Mouse (Mus musculus) stomach, embryonic 16.5 days (tissue): ENCODE measurements around the gene Ghr. TPM values are rescaled to one million over a fixed set of nuclear protein-coding genes. Genes with fewer than 3 reads are reported as not detected.

Experiments
- ATAC-seq: fragments of 200-750 bp; cut with Nextera tagmentation; 2 replicates; pipeline ENCODE4 v1.8.0; 2017; ENCODE audit warnings: moderate number of reproducible peaks, moderate TSS enrichment; ENCODE audit not compliant: insufficient read depth, low FRiP score
- H3K27ac ChIP-seq: fragments of 300-500 bp; sonication (generic); 2 replicates; pipeline ENCODE4 v1.5.1; 2014; ENCODE audit warnings: low read length
- H3K27me3 ChIP-seq: fragments of 300-500 bp; sonication (generic); 2 replicates; pipeline ENCODE4 v1.6.1; 2014; ENCODE audit warnings: low read length, control low read depth, mixed read lengths; ENCODE audit not compliant: control insufficient read depth, insufficient read depth
- H3K36me3 ChIP-seq: fragments of 300-500 bp; sonication (generic); 2 replicates; pipeline ENCODE4 v1.6.1; 2014; ENCODE audit warnings: low read length; ENCODE audit not compliant: control insufficient read depth, insufficient read depth
- H3K4me1 ChIP-seq: fragments of 300-500 bp; sonication (generic); 2 replicates; pipeline ENCODE4 v1.6.1; 2014; ENCODE audit warnings: low read length, control low read depth, mixed read lengths; ENCODE audit not compliant: control insufficient read depth, insufficient read depth
- H3K4me2 ChIP-seq: fragments of 300-500 bp; sonication (generic); 2 replicates; pipeline ENCODE4 v1.6.1; 2014; ENCODE audit warnings: low read depth, low read length, mixed read lengths
- H3K4me3 ChIP-seq: fragments of 300-500 bp; sonication (generic); replicated peaks from 2 replicates; pipeline ENCODE4 v1.5.1; 2014; ENCODE audit warnings: mild to moderate bottlenecking, low read length
- H3K9ac ChIP-seq: fragments of 300-500 bp; sonication (generic); 2 replicates; pipeline ENCODE4 v1.6.1; 2014; ENCODE audit warnings: low read length
- H3K9me3 ChIP-seq: fragments of 300-500 bp; sonication (generic); replicated peaks from 2 replicates; pipeline ENCODE4 v1.6.1; 2016; ENCODE audit warnings: low read length, control low read depth; ENCODE audit not compliant: control insufficient read depth
- WGBS: fragments of 180-500 bp; shearing (Covaris S2); extraction: QIAGEN DNeasy Blood & Tissue Kit; methylation state at CpG from one replicate; pipeline ENCODE4 v1.1.7; 2014; 5-methylcytosine and 5-hydroxymethylcytosine counted together
- polyA plus RNA-seq: library from polyadenylated mRNA; unstranded; fragments of >200 nt; fragmentation: Nextera tagmentation; extraction: Ambion mirVana; gene quantifications from 2 replicates; pipeline ENCODE4 v1.2.1, GENCODE M21; 2015

The Ghr gene
- 111 and 125 TPM in 2 replicates for polyA plus RNA-seq

DNA sequence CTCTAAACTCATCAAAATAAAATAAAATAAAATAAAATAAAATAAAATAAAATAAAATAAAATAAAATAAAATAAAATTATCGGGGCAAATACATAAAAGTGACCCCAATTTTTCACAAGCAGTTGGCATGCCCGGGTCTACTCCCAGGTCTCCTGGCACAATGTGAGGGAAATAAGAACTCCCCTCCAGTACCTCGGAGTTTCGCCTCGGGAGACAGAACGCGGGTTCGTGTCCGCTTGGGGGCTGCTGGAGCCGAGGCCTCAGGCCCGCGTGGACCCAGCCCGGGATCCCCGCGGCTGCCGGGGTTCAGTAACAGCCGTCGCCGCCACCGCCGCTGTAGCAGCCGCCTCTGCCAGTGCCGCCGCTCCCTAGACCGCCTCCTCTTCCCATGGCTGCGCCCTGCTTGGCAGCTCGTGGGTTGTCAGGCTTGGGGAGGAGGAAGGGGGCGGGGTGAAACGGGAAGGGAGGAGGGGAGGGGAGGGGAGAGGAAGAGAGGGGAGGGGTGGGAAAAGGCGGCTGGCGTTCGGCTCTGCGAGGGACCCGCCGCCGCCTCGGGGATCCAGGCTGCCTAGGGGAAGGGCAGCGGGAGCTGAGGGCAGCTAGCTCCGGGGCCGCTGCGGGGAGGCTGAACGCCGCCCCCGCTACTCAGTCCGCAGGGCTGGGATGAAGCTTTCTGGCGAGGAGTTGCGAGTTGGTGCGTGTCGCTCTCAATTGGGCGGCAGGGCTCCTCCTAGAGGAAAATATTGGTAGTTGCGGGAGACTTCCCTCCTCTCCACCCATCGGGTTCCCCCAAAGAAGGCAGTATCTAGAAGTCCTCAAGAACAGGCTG is at the start of gene Ghr:
TSS of gene Ghr (minus strand) at position 686 of the 830 bp plus-strand sequence.
- WGBS, result under 1% methylated on average over 51 of the region's 52 CpGs
- peak within 1 kb of the TSS; percentile 62 for H3K4me2 ChIP-seq
- no peaks in the 10 kb centered on the region for H3K36me3 ChIP-seq
- H3K4me1 ChIP-seq, result peaks cover 26% of the 10 kb centered on the region
- peak; percentile 86 for ATAC-seq
- H3K9me3 ChIP-seq, result no peaks in the 10 kb centered on the region
- H3K27ac ChIP-seq, result peak within 1 kb of the TSS; percentile 98
- H3K4me3 ChIP-seq, result peak within 1 kb of the TSS; percentile 92
- H3K9ac ChIP-seq, result peak within 1 kb of the TSS; percentile 87
- no peaks in the 10 kb centered on the region for H3K27me3 ChIP-seq

DNA sequence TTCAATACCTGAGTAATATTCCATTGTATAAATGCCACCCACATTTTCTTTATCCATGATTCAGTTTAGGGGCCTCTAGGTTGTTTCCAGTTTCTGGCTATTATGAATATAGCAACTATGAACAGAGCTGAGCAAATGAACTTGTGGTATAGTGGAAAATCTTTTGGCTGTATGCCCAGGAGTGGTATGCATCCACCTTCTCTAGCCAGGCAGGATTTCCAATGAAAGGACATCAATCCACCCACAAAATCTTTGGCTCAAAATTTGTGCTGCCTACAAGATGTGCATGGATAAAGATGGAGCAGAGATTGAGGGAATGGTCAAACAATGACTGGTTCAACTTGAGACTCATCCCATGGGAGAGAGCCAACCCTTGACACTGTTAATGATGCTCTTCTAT is 39.5 kb upstream of the Ghr start:
- Histone ChIP-seq H3K27me3 (no peaks in the 10 kb centered on the region), H3K4me2 (no peak overlapping the region), H3K4me1 (no peaks in the 10 kb centered on the region), H3K9me3 (no peaks in the 10 kb centered on the region), H3K27ac (no peak overlapping the region), H3K36me3 (no peaks in the 10 kb centered on the region), H3K4me3 (no peak overlapping the region), H3K9ac (no peak overlapping the region)
- no peak for ATAC-seq

- Histone ChIP-seq H3K4me1 (no peaks in the 10 kb centered on the region), H3K4me3 (no peak overlapping the region), H3K27me3 (no peaks in the 10 kb centered on the region), H3K9ac (no peak overlapping the region), H3K27ac (no peak overlapping the region), H3K9me3 (no peaks in the 10 kb centered on the region), H3K36me3 (no peaks in the 10 kb centered on the region), H3K4me2 (no peak overlapping the region)
- no peak for ATAC-seq
- 80% methylated on average over 3 of the region's 3 CpGs for WGBS
These were observed 37.1 kb upstream of the Ghr start for GRCm38 (mm10) chr15:3620368-3620767.

DNA sequence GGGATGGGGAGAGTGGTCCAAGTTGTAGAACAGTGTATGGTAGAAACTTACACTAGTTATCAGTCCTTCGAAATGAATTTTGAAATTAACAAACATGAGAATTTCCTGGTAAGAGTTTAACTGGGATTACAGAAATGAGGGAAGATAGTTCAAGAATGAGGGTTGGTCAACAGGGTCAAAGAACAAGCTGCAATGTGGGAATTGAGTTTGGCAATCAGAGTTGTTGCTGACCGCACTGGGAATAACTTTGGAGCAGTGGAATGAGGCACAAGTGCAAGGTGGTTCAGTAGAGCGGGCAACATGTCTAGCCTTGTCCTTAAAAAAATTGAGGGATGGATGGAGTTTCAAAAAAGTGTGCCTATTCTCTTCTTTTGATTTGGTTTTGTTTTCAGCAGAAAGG is 35.0 kb upstream of the Ghr start:
- Histone ChIP-seq H3K27ac (no peak overlapping the region), H3K4me3 (no peak overlapping the region), H3K9me3 (no peaks in the 10 kb centered on the region), H3K27me3 (no peaks in the 10 kb centered on the region), H3K4me1 (no peaks in the 10 kb centered on the region), H3K36me3 (no peaks in the 10 kb centered on the region), H3K4me2 (no peak overlapping the region), H3K9ac (no peak overlapping the region)
- ATAC-seq, result no peak
- 90% methylated on average over 3 of the region's 3 CpGs for whole genome bisulfite sequencing

DNA sequence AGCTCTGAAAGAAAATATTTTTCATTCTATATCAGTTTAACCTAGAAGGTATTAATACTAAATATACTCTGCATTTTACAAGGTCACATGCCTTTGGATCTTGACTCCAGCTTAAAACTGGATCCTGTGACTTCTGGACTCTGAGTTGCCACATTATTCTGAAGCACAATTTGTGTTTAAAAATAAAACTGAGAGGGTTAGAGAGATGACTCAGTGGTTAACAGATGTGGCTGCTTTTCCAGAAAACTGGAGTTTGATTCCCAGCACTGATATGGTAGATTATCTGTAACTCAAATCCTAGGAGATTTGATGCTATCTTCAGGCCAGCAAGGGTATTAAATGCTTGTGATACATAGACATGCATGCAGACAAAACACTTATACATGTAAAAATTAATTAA is 28.7 kb upstream of the Ghr start:
- Histone ChIP-seq H3K36me3 (no peaks in the 10 kb centered on the region), H3K4me2 (no peak overlapping the region), H3K27ac (no peak overlapping the region), H3K27me3 (no peaks in the 10 kb centered on the region), H3K4me1 (no peaks in the 10 kb centered on the region), H3K9me3 (no peaks in the 10 kb centered on the region), H3K4me3 (no peak overlapping the region), H3K9ac (no peak overlapping the region)
- no peak for ATAC-seq

DNA sequence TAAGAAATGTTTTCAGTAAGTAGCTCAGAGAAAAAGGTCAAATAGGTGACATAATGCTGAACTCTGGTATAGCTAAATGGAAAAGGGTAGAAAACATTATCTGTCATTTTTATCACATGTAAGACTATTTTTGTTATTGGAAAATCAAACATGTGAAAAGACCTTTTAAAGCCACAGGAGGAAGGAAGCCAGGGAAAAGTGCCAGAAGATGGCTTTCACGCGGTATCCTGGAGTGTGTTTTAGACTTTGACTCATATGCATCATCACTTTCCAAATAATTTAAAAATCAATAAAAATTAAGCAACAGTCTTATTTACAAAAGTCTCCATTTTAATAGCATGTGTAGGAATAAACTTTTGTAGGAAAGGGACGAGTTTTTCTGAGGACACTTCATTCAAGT is 24.7 kb upstream of the Ghr start:
- Histone ChIP-seq H3K36me3 (no peaks in the 10 kb centered on the region), H3K27ac (no peak overlapping the region), H3K9me3 (no peaks in the 10 kb centered on the region), H3K4me2 (no peak overlapping the region), H3K9ac (no peak overlapping the region), H3K4me3 (no peak overlapping the region), H3K27me3 (no peaks in the 10 kb centered on the region), H3K4me1 (no peaks in the 10 kb centered on the region)
- no peak for ATAC-seq
- 78% methylated on average over 3 of the region's 3 CpGs for WGBS

DNA sequence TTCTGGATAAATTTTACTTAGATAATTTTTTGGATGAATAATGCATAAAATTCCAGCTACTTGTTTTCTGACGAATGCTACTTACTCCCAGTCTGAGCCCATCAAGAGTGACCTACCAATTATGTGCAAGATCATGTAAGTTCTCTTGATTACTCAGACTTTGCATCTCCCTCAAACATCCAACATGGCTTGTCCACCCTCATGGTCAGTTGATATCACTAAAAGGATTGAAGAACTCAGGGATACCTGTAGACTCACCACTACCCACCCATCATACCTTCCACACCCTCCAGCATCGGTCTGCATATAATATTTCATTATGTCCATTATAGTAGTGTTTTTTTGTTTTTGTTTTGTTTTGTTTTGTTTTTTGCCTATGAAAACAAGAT is 18.8 kb upstream of the Ghr start:
- Histone ChIP-seq H3K9ac (no peak overlapping the region), H3K27ac (no peak overlapping the region), H3K9me3 (no peaks in the 10 kb centered on the region), H3K4me1 (no peaks in the 10 kb centered on the region), H3K4me2 (no peak overlapping the region), H3K4me3 (no peak overlapping the region), H3K36me3 (no peaks in the 10 kb centered on the region), H3K27me3 (no peaks in the 10 kb centered on the region)
- no peak for ATAC-seq
- 80% methylated on average over 2 of the region's 2 CpGs for WGBS

GRCm38 (mm10) chr15:3601422-3602097 is 18.3 kb upstream of the Ghr start:
- H3K9me3 ChIP-seq, result no peaks in the 10 kb centered on the region
- 51% methylated on average over 4 of the region's 4 CpGs for WGBS
- no peaks in the 10 kb centered on the region for H3K36me3 ChIP-seq
- no peaks in the 10 kb centered on the region for H3K4me1 ChIP-seq
- no peaks in the 10 kb centered on the region for H3K27me3 ChIP-seq
- no peak overlapping the region for H3K27ac ChIP-seq
- no peak overlapping the region for H3K9ac ChIP-seq
- no peak overlapping the region for H3K4me3 ChIP-seq
- ATAC-seq, result no peak
- H3K4me2 ChIP-seq, result no peak overlapping the region

- Histone ChIP-seq H3K27me3 (no peaks in the 10 kb centered on the region), H3K36me3 (no peaks in the 10 kb centered on the region), H3K4me3 (no peak overlapping the region), H3K4me1 (peaks cover 18% of the 10 kb centered on the region), H3K9me3 (no peaks in the 10 kb centered on the region), H3K9ac (no peak overlapping the region), H3K4me2 (no peak overlapping the region), H3K27ac (no peak overlapping the region)
- no peak for ATAC-seq
- 69% methylated on average over 2 of the region's 2 CpGs for WGBS
These were observed 4.6 kb upstream of the Ghr start for GRCm38 (mm10) chr15:3587879-3588278.
